Mouse (Mus musculus) embryonic fibroblast, embryonic 13.5 days (primary cell): Measurements from ENCODE around the gene Gm4907. TPM values are rescaled to one million over a fixed set of nuclear protein-coding genes. Genes with fewer than 3 reads are reported as not detected.
"Not testable (repeated sequence)": the region's sequence is repeated elsewhere in the genome, so short reads cannot be mapped to it uniquely, and the experiment has no call there.

Experiments
- H3K27ac ChIP-seq: 2 replicates; pipeline ENCODE4 v1.5.1; 2012; ENCODE audit warnings: low read length, control low read depth, inconsistent platforms; ENCODE audit not compliant: insufficient read depth
- H3K4me1 ChIP-seq: 2 replicates; pipeline ENCODE4 v1.6.1; 2011; ENCODE audit warnings: low read length; ENCODE audit not compliant: control insufficient read depth, insufficient read depth
- H3K4me3 ChIP-seq: 2 replicates; pipeline ENCODE4 v1.5.1; 2011; ENCODE audit warnings: mild to moderate bottlenecking, control low read depth, low read length; ENCODE audit not compliant: insufficient read depth
- CTCF ChIP-seq: IDR thresholded peaks from 2 replicates; pipeline ENCODE4 v1.5.1; 2011; ENCODE audit warnings: mild to moderate bottlenecking, control low read depth, low read length, moderate library complexity, borderline replicate concordance; ENCODE audit not compliant: insufficient read depth
- POLR2A ChIP-seq: IDR thresholded peaks from 2 replicates; pipeline ENCODE4 v1.6.1; 2011; ENCODE audit warnings: low read depth, mild to moderate bottlenecking, control low read depth, low read length, moderate library complexity
- polyA plus RNA-seq: library from polyadenylated mRNA; stranded (reverse); fragments of >200 nt; gene quantifications from 2 replicates; pipeline ENCODE4 v1.2.4, GENCODE M21; 2011; ENCODE audit warnings: low read depth; ENCODE audit not compliant: missing spikeins, insufficient read length

Gene Gm4907
- not detected in 2 replicates for polyA plus RNA-seq

DNA sequence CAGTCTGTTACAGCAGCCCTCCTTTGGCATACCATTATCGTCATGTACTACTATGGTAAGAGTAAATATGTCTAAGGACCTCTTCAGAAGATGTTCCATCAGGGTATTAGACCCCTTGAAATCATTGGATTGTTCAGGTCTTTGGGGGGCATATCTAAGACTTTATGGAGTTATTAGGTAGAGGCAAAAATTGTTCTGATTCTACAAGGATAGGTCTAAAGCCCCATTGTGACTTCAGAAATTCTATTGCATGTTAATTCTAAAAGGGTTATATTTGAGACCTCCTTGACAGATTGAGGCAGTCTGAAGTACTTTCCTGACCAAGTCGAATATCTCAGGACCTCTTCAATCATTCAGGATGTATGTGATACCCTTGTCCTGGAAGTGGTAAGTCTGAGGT, at the start of gene Gm4907:
Gene Gm4907, plus strand, starts transcription at position 301 of the 400 bp plus-strand sequence.
- not testable (repeated sequence) for H3K4me1 ChIP-seq, H3K27ac ChIP-seq, H3K4me3 ChIP-seq

DNA sequence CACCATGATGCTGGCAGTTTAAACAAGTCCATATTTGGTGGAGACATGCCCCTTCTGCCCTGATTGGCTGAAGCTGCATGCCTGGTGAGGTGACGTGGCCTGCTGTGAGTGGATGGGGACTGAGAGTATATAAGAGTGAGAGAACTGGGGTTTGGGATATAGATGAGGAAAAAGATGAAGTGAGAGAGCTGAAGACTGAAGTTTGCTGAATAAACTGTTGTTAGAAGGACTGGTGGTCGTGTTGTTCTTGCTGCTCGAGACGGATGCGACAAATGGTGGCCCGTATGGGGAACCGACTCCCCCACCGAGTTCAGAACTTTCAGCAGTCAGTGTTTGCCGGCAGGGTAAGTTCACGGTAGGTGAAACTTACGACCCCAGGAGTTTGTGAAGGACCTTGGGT, 48.6 kb upstream of the Gm4907 start:
- H3K4me3 ChIP-seq, H3K27ac ChIP-seq, H3K4me1 ChIP-seq: not testable (repeated sequence)

DNA sequence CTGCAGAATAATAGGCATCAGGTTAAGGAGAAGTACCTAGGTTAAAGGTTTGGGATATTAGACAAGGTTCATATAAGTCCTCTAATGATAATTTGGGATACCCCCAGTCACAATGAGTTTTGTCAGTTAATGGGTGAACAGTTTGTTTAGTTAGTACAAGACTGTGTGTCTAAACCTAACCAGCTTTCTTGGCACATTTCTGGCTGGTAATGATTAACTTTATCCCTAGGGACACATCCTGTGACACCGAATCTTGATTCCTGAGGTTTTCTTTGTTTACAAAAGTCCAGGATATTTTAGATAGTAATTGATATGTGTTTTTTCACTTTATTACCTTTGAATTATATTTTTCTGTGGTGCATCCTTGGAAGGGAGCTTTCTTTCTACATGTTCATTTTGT, 41.4 kb upstream of the Gm4907 start:
- H3K4me1 ChIP-seq: no peaks in the 10 kb centered on the region
- H3K27ac ChIP-seq: no peak overlapping the region
- H3K4me3 ChIP-seq: no peak overlapping the region
- TF ChIP-seq CTCF (no peak), POLR2A (no peak)

DNA sequence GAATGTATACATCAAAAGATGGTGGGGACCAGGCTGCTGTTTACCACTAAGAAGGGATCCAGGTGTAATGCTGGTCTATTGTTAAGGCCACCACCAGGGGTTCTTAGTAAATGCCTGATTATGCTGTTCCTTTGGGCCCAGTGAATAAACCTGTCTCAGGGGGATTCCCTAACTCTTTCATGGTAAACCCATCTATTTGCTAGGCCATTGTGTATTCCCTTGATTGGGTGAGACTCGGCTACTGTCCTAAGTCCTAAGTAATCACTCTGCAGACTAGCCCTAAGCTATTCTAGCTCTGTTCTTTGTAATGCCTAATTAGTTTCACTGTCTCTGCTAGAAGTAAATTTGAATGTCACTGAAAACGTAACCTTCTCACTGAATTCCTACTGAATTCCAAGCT, 71.8 kb downstream of the Gm4907 start:
- TF ChIP-seq CTCF (no peak), POLR2A (no peak)
- H3K27ac ChIP-seq: no peak overlapping the region
- no peaks in the 10 kb centered on the region for H3K4me1 ChIP-seq
- no peak overlapping the region for H3K4me3 ChIP-seq

Other genes with a start within 250 kb of the Gm4907 start
- gene Wdr44, start 189.5 kb upstream of the Gm4907 start, polyA plus RNA-seq: 10.9 and 12.5 TPM in 2 replicates
- gene Gm4985, start 76.4 kb downstream of the Gm4907 start, polyA plus RNA-seq: not detected in 2 replicates